Mouse (Mus musculus) kidney, adult 11 months (tissue): ENCODE measurements around the gene Thoc6.

Source experiments
- DNase-seq: peaks from one replicate; pipeline ENCODE4 v3.0.0; 2022

The Thoc6 gene

GRCm38 (mm10) chr17:23627813-23628212, 45.9 kb downstream of the Thoc6 start:
- no peak for DNase-seq

GRCm38 (mm10) chr17:23620351-23620750, 53.3 kb downstream of the Thoc6 start:
- no peak for DNase-seq
